Mouse (Mus musculus): ENCODE data around the gene Cbarp. TPM values are rescaled to one million over a fixed set of nuclear protein-coding genes. Genes with fewer than 3 reads are reported as not detected.

The Cbarp gene
- polyA plus RNA-seq, 1 experiment from 2014 or later = 4.7 TPM

DNA sequence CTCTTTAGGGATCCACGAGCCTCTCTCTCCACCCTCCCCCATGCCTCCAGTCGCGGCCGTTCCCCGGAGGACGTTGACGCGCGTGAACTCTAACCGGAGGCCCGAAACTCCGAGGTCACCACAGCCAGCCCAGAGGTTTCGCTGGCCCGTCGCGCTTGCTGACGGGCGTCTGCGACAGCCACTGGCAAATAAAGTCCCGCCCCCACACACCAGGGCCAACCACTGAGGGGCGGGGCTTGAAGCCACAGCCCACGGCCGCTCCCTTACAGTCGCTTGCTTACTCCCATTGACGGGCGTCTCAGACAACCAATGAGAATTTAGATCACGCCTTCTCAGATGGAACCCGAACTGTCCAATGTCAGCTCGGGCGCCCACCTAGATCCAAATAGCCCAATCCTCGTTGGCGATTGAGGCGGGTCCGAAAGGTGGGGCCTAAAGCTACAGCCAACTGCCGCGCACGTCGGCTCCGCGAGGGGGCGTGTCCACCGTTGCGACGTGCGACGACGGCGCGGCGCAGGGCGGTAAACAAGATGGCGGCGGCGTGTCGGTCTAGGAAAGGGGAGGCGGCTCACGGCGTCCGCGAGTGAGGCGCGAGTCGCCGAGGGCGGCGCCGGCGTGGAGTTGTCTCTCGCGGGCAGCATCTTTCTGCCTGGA, 25.2 kb downstream of the Cbarp start, which contains the start of gene Stk11:
TSS of gene Stk11 (plus strand) at position 514 of the 654 bp plus-strand sequence.
- peak; percentile 53 for TF ChIP-seq CTCF (IDR thresholded peaks at IDR 0.05; ENCODE audit: low read depth)
- no peaks in the 10 kb centered on the region for H3K27me3 ChIP-seq (ENCODE audit: insufficient read depth, low read length)
- peak within 1 kb of the TSS; percentile 92 for H3K4me2 ChIP-seq (ENCODE audit: low read length)
- H3K9me3 ChIP-seq (replicated peaks; ENCODE audit: low read length) = no peaks in the 10 kb centered on the region
- peak; percentile 100 for DNase-seq (ENCODE audit: low spot score)
- H3K36me3 ChIP-seq (ENCODE audit: insufficient read depth, low read length) = no peaks in the 10 kb centered on the region
- WGBS = under 1% methylated on average over 70 of the region's 70 CpGs
- H3K9ac ChIP-seq (ENCODE audit: low read depth, low read length) = peak within 1 kb of the TSS; percentile 97
- peak within 1 kb of the TSS; percentile 94 for H3K4me3 ChIP-seq (replicated peaks; ENCODE audit: low read depth, low read length)
- peak; percentile 97 for ATAC-seq (replicated peaks; ENCODE audit: low FRiP score, low read depth)
- H3K4me1 ChIP-seq (replicated peaks; ENCODE audit: insufficient read depth, low read length) = peaks cover 21% of the 10 kb centered on the region; the same call in 1 of the 2 replicates
- H3K27ac ChIP-seq = peak within 1 kb of the TSS; percentile 92

DNA sequence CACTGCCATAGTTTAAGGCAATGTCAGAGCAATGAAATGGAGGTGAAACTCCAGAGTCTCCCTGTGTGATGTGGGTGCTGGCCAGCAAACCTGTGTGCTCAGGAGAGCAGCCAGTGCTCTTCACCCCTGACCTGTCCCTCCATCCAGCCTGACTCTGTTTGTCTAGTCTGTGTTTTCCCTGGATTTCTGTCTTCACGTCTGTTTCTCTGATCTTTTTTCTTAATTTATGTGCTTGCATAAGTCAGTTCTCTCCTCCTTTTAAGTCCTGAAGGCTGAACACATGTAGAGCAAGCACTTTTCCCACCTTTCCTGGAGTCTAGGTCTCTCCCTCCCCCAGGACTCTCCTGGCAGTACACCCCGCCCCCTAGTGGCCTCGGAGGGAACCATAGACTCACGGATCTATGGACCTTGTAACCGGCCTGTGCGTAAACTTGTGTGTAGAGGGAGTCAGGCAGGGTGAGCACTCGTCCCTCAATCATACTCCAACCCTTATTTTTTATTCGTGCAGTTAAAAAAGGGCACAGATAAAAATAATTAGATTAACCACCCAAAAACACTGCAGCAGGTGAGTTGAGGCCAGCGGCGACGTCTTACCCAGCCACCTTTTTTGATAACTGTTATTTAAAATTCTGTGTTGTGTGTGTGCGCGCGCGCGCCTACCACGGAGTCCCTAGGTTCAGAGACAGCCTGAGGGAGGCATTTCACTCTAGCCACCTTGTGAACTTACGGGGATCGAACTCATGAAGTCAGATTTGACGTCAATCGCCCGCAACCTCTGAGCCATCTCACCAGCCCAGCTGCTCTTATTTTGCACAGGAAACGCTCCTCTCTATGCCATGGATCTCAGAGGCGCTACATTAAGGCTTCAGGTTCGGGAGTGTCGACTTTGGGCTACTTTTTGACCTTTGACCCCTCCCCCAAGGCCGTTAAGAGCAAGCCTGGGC, 26.0 kb downstream of the Cbarp start:
- H3K4me3 ChIP-seq (replicated peaks; ENCODE audit: low read depth, low read length) = peak overlapping the region; percentile 38
- peak overlapping the region; percentile 53 for H3K9ac ChIP-seq (ENCODE audit: low read depth, low read length)
- 3% methylated on average over 27 of the region's 27 CpGs for WGBS
- DNase-seq (ENCODE audit: low spot score) (peak; percentile 98), ATAC-seq (replicated peaks; ENCODE audit: low FRiP score, low read depth) (peak; percentile 62)
- H3K36me3 ChIP-seq (ENCODE audit: insufficient read depth, low read length) = no peaks in the 10 kb centered on the region
- peak overlapping the region; percentile 54 for H3K4me2 ChIP-seq (ENCODE audit: low read length)
- H3K27ac ChIP-seq = peak overlapping the region; percentile 92
- no peaks in the 10 kb centered on the region for H3K9me3 ChIP-seq (replicated peaks; ENCODE audit: low read length)
- no peaks in the 10 kb centered on the region for H3K27me3 ChIP-seq (ENCODE audit: insufficient read depth, low read length)
- TF ChIP-seq CTCF (IDR thresholded peaks at IDR 0.05; ENCODE audit: low read depth) = peak; percentile 96
- peaks cover 21% of the 10 kb centered on the region; the same call in 1 of the 2 replicates for H3K4me1 ChIP-seq (replicated peaks; ENCODE audit: insufficient read depth, low read length)

DNA sequence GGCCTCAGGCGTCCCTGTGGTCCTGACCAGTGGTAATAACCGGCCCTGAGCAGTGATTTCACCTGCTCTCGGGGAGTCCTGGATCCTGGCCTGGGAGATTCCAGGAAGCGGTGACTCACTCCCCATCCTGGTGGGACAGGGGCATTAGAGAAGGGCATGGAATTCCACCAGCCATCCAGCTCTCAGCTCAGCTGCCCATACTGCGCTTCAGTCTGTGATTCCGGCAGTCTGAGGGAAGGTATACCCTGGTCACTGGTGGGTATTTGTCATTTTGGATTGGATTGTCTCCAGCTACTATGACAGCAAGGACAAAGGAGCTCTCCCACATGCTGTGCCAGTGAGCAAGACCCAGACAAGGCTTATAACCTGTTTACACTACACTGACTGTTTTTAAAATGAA, 33.0 kb downstream of the Cbarp start:
- ATAC-seq (replicated peaks; ENCODE audit: low FRiP score, low read depth) (no peak; the same call in 1 of the 2 replicates), DNase-seq (ENCODE audit: low spot score) (no peak)
- H3K4me1 ChIP-seq (replicated peaks; ENCODE audit: insufficient read depth, low read length) = no peaks in the 10 kb centered on the region; the same call in 1 of the 2 replicates
- no peak overlapping the region for H3K4me3 ChIP-seq (replicated peaks; ENCODE audit: low read depth, low read length)
- H3K27ac ChIP-seq = no peak overlapping the region
- H3K9ac ChIP-seq (ENCODE audit: low read depth, low read length) = no peak overlapping the region
- no peak for TF ChIP-seq CTCF (IDR thresholded peaks at IDR 0.05; ENCODE audit: low read depth)
- no peak overlapping the region for H3K4me2 ChIP-seq (ENCODE audit: low read length)
- 58% methylated on average over 6 of the region's 6 CpGs for WGBS
- H3K27me3 ChIP-seq (ENCODE audit: insufficient read depth, low read length) = no peaks in the 10 kb centered on the region
- no peaks in the 10 kb centered on the region for H3K36me3 ChIP-seq (ENCODE audit: insufficient read depth, low read length)
- H3K9me3 ChIP-seq (replicated peaks; ENCODE audit: low read length) = no peaks in the 10 kb centered on the region

DNA sequence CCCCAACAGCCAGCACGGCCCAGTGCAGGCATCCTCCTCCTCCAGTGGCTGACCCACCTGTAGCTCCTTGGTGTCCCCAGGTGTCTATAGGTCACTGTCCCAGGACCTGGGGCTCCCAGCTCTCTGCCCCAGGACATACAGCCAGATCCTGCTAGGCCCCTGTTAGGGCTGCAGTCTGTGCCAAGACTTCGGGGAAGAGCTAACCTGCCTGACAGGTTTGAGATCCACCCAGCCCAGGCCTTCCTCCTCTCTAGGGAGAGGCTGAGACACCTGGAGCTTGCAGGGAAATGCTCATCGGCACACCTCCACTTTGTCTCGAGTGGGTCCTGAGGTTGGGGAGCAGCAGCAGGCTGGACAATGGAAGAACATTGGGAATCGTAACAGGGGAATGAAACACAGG, 34.7 kb downstream of the Cbarp start:
- no peak for DNase-seq (ENCODE audit: low spot score)
- no peak overlapping the region for H3K27ac ChIP-seq

DNA sequence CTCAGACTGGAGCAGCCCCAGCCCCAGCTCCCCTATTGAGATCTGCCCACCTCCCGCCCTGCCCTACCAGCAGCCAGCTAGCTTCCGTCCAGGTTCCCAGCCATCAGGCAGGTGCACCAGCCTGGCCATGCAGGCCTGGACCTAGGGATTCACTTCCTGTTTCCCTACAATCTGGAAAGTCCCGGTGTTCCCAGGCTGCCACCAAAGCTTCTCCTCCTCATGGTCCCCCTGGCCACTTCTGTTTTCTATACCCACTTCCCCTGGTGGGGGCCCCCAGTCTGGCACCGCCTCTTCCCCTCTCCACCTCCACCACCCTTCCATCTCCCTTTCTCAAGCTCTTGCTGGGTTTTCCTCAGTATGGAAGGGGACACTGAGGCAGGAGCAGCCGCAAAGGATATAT, 35.2 kb downstream of the Cbarp start, which contains the start of gene Sbno2:
TSS of gene Sbno2 (minus strand) at position 112 of the 400 bp plus-strand sequence.
- Histone ChIP-seq H3K36me3 (ENCODE audit: insufficient read depth, low read length) (no peaks in the 10 kb centered on the region), H3K9me3 (replicated peaks; ENCODE audit: low read length) (no peaks in the 10 kb centered on the region), H3K9ac (ENCODE audit: low read depth, low read length) (no peak within 1 kb of the TSS), H3K4me3 (replicated peaks; ENCODE audit: low read depth, low read length) (no peak within 1 kb of the TSS), H3K4me2 (ENCODE audit: low read length) (no peak within 1 kb of the TSS), H3K27ac (no peak within 1 kb of the TSS), H3K4me1 (replicated peaks; ENCODE audit: insufficient read depth, low read length) (peaks cover 14% of the 10 kb centered on the region), H3K27me3 (ENCODE audit: insufficient read depth, low read length) (no peaks in the 10 kb centered on the region)
- no peak for DNase-seq (ENCODE audit: low spot score)
- no peak for TF ChIP-seq CTCF (IDR thresholded peaks at IDR 0.05; ENCODE audit: low read depth)
- WGBS = 71% methylated on average over 5 of the region's 5 CpGs
- no peak for ATAC-seq (replicated peaks; ENCODE audit: low FRiP score, low read depth)

More for the DNA sequence above, 34.7 kb downstream of the Cbarp start:
- no peak overlapping the region for H3K4me2 ChIP-seq (ENCODE audit: low read length)
- H3K9me3 ChIP-seq (replicated peaks; ENCODE audit: low read length) = no peaks in the 10 kb centered on the region
- H3K9ac ChIP-seq (ENCODE audit: low read depth, low read length) = no peak overlapping the region
- ATAC-seq (replicated peaks; ENCODE audit: low FRiP score, low read depth) = no peak
- 66% methylated on average over 5 of the region's 5 CpGs for WGBS
- no peaks in the 10 kb centered on the region for H3K27me3 ChIP-seq (ENCODE audit: insufficient read depth, low read length)
- no peaks in the 10 kb centered on the region for H3K36me3 ChIP-seq (ENCODE audit: insufficient read depth, low read length)
- peaks cover 9% of the 10 kb centered on the region for H3K4me1 ChIP-seq (replicated peaks; ENCODE audit: insufficient read depth, low read length)
- TF ChIP-seq CTCF (IDR thresholded peaks at IDR 0.05; ENCODE audit: low read depth) = no peak
- H3K4me3 ChIP-seq (replicated peaks; ENCODE audit: low read depth, low read length) = no peak overlapping the region

DNA sequence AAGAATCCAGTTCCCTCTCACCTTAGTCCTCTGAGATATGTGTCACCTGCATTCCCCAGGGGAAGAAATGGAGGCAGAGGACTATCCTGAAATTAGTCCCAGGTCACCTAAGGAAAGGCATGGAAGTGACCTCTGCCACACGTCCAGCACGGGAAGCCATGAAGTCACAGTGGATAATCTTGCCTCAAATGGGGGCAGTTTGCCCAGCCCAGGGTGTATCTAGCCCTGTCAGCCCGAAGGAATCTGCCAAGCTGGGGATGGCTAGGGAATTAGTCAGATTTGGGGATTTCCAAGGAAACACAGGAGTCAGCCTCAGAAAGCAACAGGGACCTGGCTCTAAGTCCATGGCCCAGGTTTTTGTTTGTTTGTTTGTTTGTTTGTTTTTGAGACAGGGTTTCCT, 36.5 kb downstream of the Cbarp start:
- H3K9ac ChIP-seq (ENCODE audit: low read depth, low read length) = no peak overlapping the region
- TF ChIP-seq CTCF (IDR thresholded peaks at IDR 0.05; ENCODE audit: low read depth) = no peak
- no peak overlapping the region for H3K4me2 ChIP-seq (ENCODE audit: low read length)
- no peak overlapping the region for H3K27ac ChIP-seq
- peaks cover 18% of the 10 kb centered on the region for H3K4me1 ChIP-seq (replicated peaks; ENCODE audit: insufficient read depth, low read length)
- ATAC-seq (replicated peaks; ENCODE audit: low FRiP score, low read depth) (no peak), DNase-seq (ENCODE audit: low spot score) (no peak)
- no peak overlapping the region for H3K4me3 ChIP-seq (replicated peaks; ENCODE audit: low read depth, low read length)
- no peaks in the 10 kb centered on the region for H3K9me3 ChIP-seq (replicated peaks; ENCODE audit: low read length)
- 69% methylated on average over 3 of the region's 3 CpGs for WGBS
- no peaks in the 10 kb centered on the region for H3K27me3 ChIP-seq (ENCODE audit: insufficient read depth, low read length)
- no peaks in the 10 kb centered on the region for H3K36me3 ChIP-seq (ENCODE audit: insufficient read depth, low read length)
